Comparison of ENCODE assay signal across 12 mouse cellular contexts in genomic region chr10:96048550-96048949, GRCm38 (mm10).
DNase-seq lines count a peak whose midpoint lies in the region; ATAC-seq and TF ChIP-seq lines count a peak whose summit lies in the region.
"Had no signal": no experiment of that assay in that cellular context is flagged by ENCODE, and none has a peak within 500 bp of the region (broad histone marks: within the 10 kb centered on the region; RNA-seq: fewer than 3 reads in every experiment).

No protein-coding gene starts in this region.

- H3K27me3 ChIP-seq in heart, embryonic 11.5 days (ENCODE audit: control insufficient read depth, insufficient read depth, low read length): no peaks in the 10 kb centered on the region
- no peaks in the 10 kb centered on the region for H3K27me3 ChIP-seq in liver, embryonic 14.5 days (ENCODE audit: control insufficient read depth, insufficient read depth, low read length)
- no peaks in the 10 kb centered on the region for H3K27me3 ChIP-seq in forebrain, embryonic 14.5 days (replicated peaks; ENCODE audit: control insufficient read depth, insufficient read depth, low read length)
- H3K27me3 ChIP-seq: hindbrain, embryonic 13.5 days had no signal

- H3K27ac ChIP-seq in heart, embryonic 11.5 days (ENCODE audit: low read depth, low read length): peak overlapping the region; percentile 90
- H3K27ac ChIP-seq in liver, embryonic 14.5 days: no peak overlapping the region
- H3K27ac ChIP-seq in forebrain, embryonic 14.5 days (ENCODE audit: low read depth, low read length): no peak overlapping the region
- H3K27ac ChIP-seq: hindbrain, embryonic 13.5 days; layer of hippocampus, adult 2 months had no signal

- H3K4me2 ChIP-seq in heart, embryonic 11.5 days: peak overlapping the region; percentile 47
- H3K4me2 ChIP-seq in liver, embryonic 14.5 days (ENCODE audit: low read depth): no peak overlapping the region; the same call in 1 of the 2 replicates
- H3K4me2 ChIP-seq in forebrain, embryonic 14.5 days (ENCODE audit: low read length): no peak overlapping the region
- H3K4me2 ChIP-seq: hindbrain, embryonic 13.5 days had no signal

- no peak for TF ChIP-seq CTCF in liver, embryonic 14.5 days (IDR thresholded peaks at IDR 0.05; ENCODE audit: low read depth)

- ATAC-seq in heart, embryonic 11.5 days (replicated peaks; ENCODE audit: insufficient number of reproducible peaks, low FRiP score, low TSS enrichment): peak; percentile 57
- peak; percentile 71; the same call in 1 of the 2 replicates for ATAC-seq in liver, embryonic 14.5 days (ENCODE audit: insufficient read depth)
- no peak for ATAC-seq in forebrain, embryonic 14.5 days

- H3K36me3 ChIP-seq in heart, embryonic 11.5 days (ENCODE audit: control insufficient read depth, insufficient read depth, low read length): no peaks in the 10 kb centered on the region
- no peaks in the 10 kb centered on the region for H3K36me3 ChIP-seq in liver, embryonic 14.5 days (replicated peaks; ENCODE audit: control insufficient read depth, insufficient read depth, low read depth)
- H3K36me3 ChIP-seq in forebrain, embryonic 14.5 days (ENCODE audit: control insufficient read depth, insufficient read depth, low read length): no peaks in the 10 kb centered on the region
- H3K36me3 ChIP-seq: hindbrain, embryonic 13.5 days had no signal

- WGBS in heart, embryonic 11.5 days (ENCODE audit: insufficient replicate concordance): 49% methylated on average over 3 of the region's 3 CpGs
- 34% methylated on average over 3 of the region's 3 CpGs for WGBS in liver, embryonic 14.5 days (ENCODE audit: insufficient replicate concordance)
- 87% methylated on average over 3 of the region's 3 CpGs for WGBS in forebrain, embryonic 14.5 days

- TF ChIP-seq EP300 in liver, embryonic 14.5 days (IDR thresholded peaks at IDR 0.05; ENCODE audit: low read depth): no peak

- peaks cover 18% of the 10 kb centered on the region for H3K4me1 ChIP-seq in heart, embryonic 11.5 days (ENCODE audit: control insufficient read depth, insufficient read depth, low read length)
- peaks cover 2 to 14% of the 10 kb centered on the region in 2 experiments for H3K4me1 ChIP-seq in liver, embryonic 14.5 days (replicated peaks; ENCODE audit: control insufficient read depth in 2 of 2, insufficient read depth in 2 of 2, low read length in 1 of 2)
- no peaks in the 10 kb centered on the region for H3K4me1 ChIP-seq in forebrain, embryonic 14.5 days (ENCODE audit: control insufficient read depth, insufficient read depth, low read length)
- H3K4me1 ChIP-seq: hindbrain, embryonic 13.5 days had no signal

- DNase-seq in heart, adult 8-10 months (ENCODE audit: low spot score): no peak
- peak; percentile 2 for DNase-seq in MEL-GATA-1-ER (ENCODE audit: extremely low read depth, low read depth)
- peak; percentile 13 for DNase-seq in embryo, embryonic 9.5 days (ENCODE audit: extremely low spot score)
- DNase-seq in liver, embryonic 14.5 days (ENCODE audit: low read depth in 3 of 3, low spot score in 3 of 3): no peak
- no peak for DNase-seq in B cell, adult 2 months
- DNase-seq in forebrain, embryonic 14.5 days (ENCODE audit: low spot score): no peak
- DNase-seq: kidney, adult 9 months; lung, adult 18-20 months; thymus, postnatal 14 days had no signal

- H3K9me3 ChIP-seq in heart, embryonic 11.5 days (replicated peaks; ENCODE audit: control insufficient read depth, low read length): no peaks in the 10 kb centered on the region
- H3K9me3 ChIP-seq in liver, embryonic 14.5 days (ENCODE audit: control insufficient read depth, low read length): no peaks in the 10 kb centered on the region
- H3K9me3 ChIP-seq in forebrain, embryonic 14.5 days (replicated peaks; ENCODE audit: control insufficient read depth, low read length): no peaks in the 10 kb centered on the region
- H3K9me3 ChIP-seq: hindbrain, embryonic 13.5 days had no signal

- H3K9ac ChIP-seq in heart, embryonic 11.5 days (ENCODE audit: low read depth, low read length): no peak overlapping the region
- H3K9ac ChIP-seq in liver, embryonic 14.5 days (replicated peaks): no peak overlapping the region
- H3K9ac ChIP-seq in forebrain, embryonic 14.5 days (ENCODE audit: low read length): no peak overlapping the region
- H3K9ac ChIP-seq: hindbrain, embryonic 13.5 days had no signal

- no peak overlapping the region for H3K4me3 ChIP-seq in heart, embryonic 11.5 days (ENCODE audit: low read depth, low read length)
- no peak overlapping the region for H3K4me3 ChIP-seq in liver, embryonic 14.5 days (ENCODE audit: insufficient read depth in 1 of 2, low read depth in 2 of 2, low read length in 2 of 2)
- H3K4me3 ChIP-seq in forebrain, embryonic 14.5 days (ENCODE audit: low read depth, low read length): no peak overlapping the region
- H3K4me3 ChIP-seq: hindbrain, embryonic 13.5 days; layer of hippocampus, adult 2 months had no signal

Comparison
In these comparisons a context has a peak if more than half of its experiments do, and no peak if none do; other contexts are left out.
1. DNase-seq: peak in MEL-GATA-1-ER (single experiment) and embryo, embryonic 9.5 days (single experiment); none in heart, adult 8-10 months (single experiment), liver, embryonic 14.5 days (0 of 3), B cell, adult 2 months (0 of 2) and forebrain, embryonic 14.5 days (single experiment).